Mouse (Mus musculus): ENCODE results near the gene Dnah8.

- no peak for TF ChIP-seq POLR2A (IDR thresholded peaks at IDR 0.05; ENCODE audit: control insufficient read depth, low read depth, low read length)
- TF ChIP-seq CTCF (IDR thresholded peaks at IDR 0.05; ENCODE audit: control insufficient read depth, insufficient read depth, insufficient replicate concordance, low read depth, low read length), result peak; percentile 80; the same call in 1 of the 2 replicates
Measured at GRCm38 (mm10) chr17:30681604-30682003, 57.5 kb downstream of the Dnah8 start.
